Mouse (Mus musculus): ENCODE measurements at regions not wholly inside any gene's neighbourhood (a gene's known extent, or its start where the extent isn't known, plus 50 kb on each side); places are given as distances from the start of the nearest gene placed in this dataset.

- TF ChIP-seq MAFK (IDR thresholded peaks at IDR 0.05; ENCODE audit: borderline replicate concordance, low read depth, low read length) (no peak), CTCF (IDR thresholded peaks at IDR 0.05 in 2 of 3, conservative IDR thresholded peaks at IDR 0.05 in 1 of 3; ENCODE audit: control insufficient read depth in 1 of 3, insufficient read depth in 1 of 3, low read depth in 2 of 3, low read length in 3 of 3, poor library complexity in 1 of 3, severe bottlenecking in 1 of 3) (no peak), POLR2A (IDR thresholded peaks at IDR 0.05; ENCODE audit: control insufficient read depth in 1 of 2, insufficient read depth in 1 of 2, low read depth in 1 of 2, low read length in 2 of 2, poor library complexity in 1 of 2) (no peak), UBTF (IDR thresholded peaks at IDR 0.05; ENCODE audit: borderline replicate concordance, insufficient read depth, low read depth, low read length) (no peak), KAT2A (conservative IDR thresholded peaks at IDR 0.05; ENCODE audit: low read depth, low read length) (no peak), NELFE (IDR thresholded peaks at IDR 0.05; ENCODE audit: low read depth, low read length) (no peak)
These were observed 404.0 kb upstream of the Pou3f2 start for GRCm38 (mm10) chr4:22891974-22892693.

All from MEL (cell line).